Mouse (Mus musculus): ENCODE results near the gene Rab4b. TPM values are rescaled to one million over a fixed set of nuclear protein-coding genes. Genes with fewer than 3 reads are reported as not detected.

Gene Rab4b
- 80.8 and 88.3 TPM in 2 replicates for polyA plus RNA-seq (2015; fragmentation: Nextera tagmentation; extraction: Ambion mirVana)

GRCm38 (mm10) chr7:27178324-27179216, at the start of gene Rab4b:
Gene Rab4b (minus strand): TSS chr7:27178896.
- no peaks in the 10 kb centered on the region for H3K9me3 ChIP-seq (ENCODE audit: control insufficient read depth, low read length)
- peak; percentile 98 for ATAC-seq

GRCm38 (mm10) chr7:27228281-27228821, 49.7 kb upstream of the Rab4b start, which contains the start of gene Itpkc:
Gene Itpkc (minus strand): TSS chr7:27228661.
- H3K36me3 ChIP-seq (ENCODE audit: control insufficient read depth, insufficient read depth): no peaks in the 10 kb centered on the region
- H3K4me2 ChIP-seq (ENCODE audit: low read length): peak within 1 kb of the TSS; percentile 78
- no peaks in the 10 kb centered on the region for H3K9me3 ChIP-seq (ENCODE audit: control insufficient read depth, low read length)
- H3K27me3 ChIP-seq (replicated peaks; ENCODE audit: control insufficient read depth, insufficient read depth, low read length): no peaks in the 10 kb centered on the region
- peak within 1 kb of the TSS; percentile 83 for H3K27ac ChIP-seq (ENCODE audit: low read length)
- H3K9ac ChIP-seq (replicated peaks; ENCODE audit: low read depth, low read length): peak within 1 kb of the TSS; percentile 85
- H3K4me1 ChIP-seq (replicated peaks; ENCODE audit: control insufficient read depth, insufficient read depth, low read length): peaks cover 52% of the 10 kb centered on the region
- 0% methylated on average over 43 of the region's 49 CpGs for WGBS
- peak; percentile 82 for ATAC-seq
- peak within 1 kb of the TSS; percentile 89 for H3K4me3 ChIP-seq (replicated peaks; ENCODE audit: low read length)

More at GRCm38 (mm10) chr7:27178324-27179216, at the start of gene Rab4b:
- Histone ChIP-seq H3K4me3 (replicated peaks; ENCODE audit: low read length) (peak within 1 kb of the TSS; percentile 68), H3K36me3 (ENCODE audit: control insufficient read depth, insufficient read depth) (peaks cover 7% of the 10 kb centered on the region; the same call in 1 of the 2 replicates), H3K9ac (replicated peaks; ENCODE audit: low read depth, low read length) (peak within 1 kb of the TSS; percentile 61), H3K4me2 (ENCODE audit: low read length) (peak within 1 kb of the TSS; percentile 63), H3K27me3 (replicated peaks; ENCODE audit: control insufficient read depth, insufficient read depth, low read length) (no peaks in the 10 kb centered on the region), H3K27ac (ENCODE audit: low read length) (peak within 1 kb of the TSS; percentile 88), H3K4me1 (replicated peaks; ENCODE audit: control insufficient read depth, insufficient read depth, low read length) (peaks cover 11% of the 10 kb centered on the region)
- under 1% methylated on average over 52 of the region's 53 CpGs for WGBS

- WGBS: 3% methylated on average over 10 of the region's 10 CpGs
- H3K27ac ChIP-seq (ENCODE audit: low read length): no peak overlapping the region
Measured at GRCm38 (mm10) chr7:27227676-27228075, 49.0 kb upstream of the Rab4b start.

GRCm38 (mm10) chr7:27227276-27227675, 48.6 kb upstream of the Rab4b start:
- peak overlapping the region; percentile 78 for H3K4me2 ChIP-seq (ENCODE audit: low read length)
- H3K9ac ChIP-seq (replicated peaks; ENCODE audit: low read depth, low read length): peak overlapping the region; percentile 85
- ATAC-seq: no peak
- WGBS: 21% methylated on average over 9 of the region's 9 CpGs
- H3K9me3 ChIP-seq (ENCODE audit: control insufficient read depth, low read length): no peaks in the 10 kb centered on the region
- peaks cover 2% of the 10 kb centered on the region; the same call in 1 of the 2 replicates for H3K36me3 ChIP-seq (ENCODE audit: control insufficient read depth, insufficient read depth)
- H3K27ac ChIP-seq (ENCODE audit: low read length): no peak overlapping the region
- no peaks in the 10 kb centered on the region for H3K27me3 ChIP-seq (replicated peaks; ENCODE audit: control insufficient read depth, insufficient read depth, low read length)
- H3K4me3 ChIP-seq (replicated peaks; ENCODE audit: low read length): peak overlapping the region; percentile 89
- peaks cover 52% of the 10 kb centered on the region for H3K4me1 ChIP-seq (replicated peaks; ENCODE audit: control insufficient read depth, insufficient read depth, low read length)

More at GRCm38 (mm10) chr7:27227676-27228075, 49.0 kb upstream of the Rab4b start:
- Histone ChIP-seq H3K4me2 (ENCODE audit: low read length) (peak overlapping the region; percentile 78), H3K36me3 (ENCODE audit: control insufficient read depth, insufficient read depth) (peaks cover 2% of the 10 kb centered on the region; the same call in 1 of the 2 replicates), H3K27me3 (replicated peaks; ENCODE audit: control insufficient read depth, insufficient read depth, low read length) (no peaks in the 10 kb centered on the region), H3K4me1 (replicated peaks; ENCODE audit: control insufficient read depth, insufficient read depth, low read length) (peaks cover 52% of the 10 kb centered on the region), H3K9ac (replicated peaks; ENCODE audit: low read depth, low read length) (peak overlapping the region; percentile 85), H3K4me3 (replicated peaks; ENCODE audit: low read length) (peak overlapping the region; percentile 89), H3K9me3 (ENCODE audit: control insufficient read depth, low read length) (no peaks in the 10 kb centered on the region)
- no peak for ATAC-seq

GRCm38 (mm10) chr7:27224877-27225575, 46.3 kb upstream of the Rab4b start:
- Histone ChIP-seq H3K4me1 (replicated peaks; ENCODE audit: control insufficient read depth, insufficient read depth, low read length) (peaks cover 52% of the 10 kb centered on the region), H3K36me3 (ENCODE audit: control insufficient read depth, insufficient read depth) (peaks cover 2% of the 10 kb centered on the region; the same call in 1 of the 2 replicates), H3K4me2 (ENCODE audit: low read length) (peak overlapping the region; percentile 78), H3K27ac (ENCODE audit: low read length) (no peak overlapping the region), H3K4me3 (replicated peaks; ENCODE audit: low read length) (peak overlapping the region; percentile 15), H3K9ac (replicated peaks; ENCODE audit: low read depth, low read length) (peak overlapping the region; percentile 4), H3K9me3 (ENCODE audit: control insufficient read depth, low read length) (no peaks in the 10 kb centered on the region), H3K27me3 (replicated peaks; ENCODE audit: control insufficient read depth, insufficient read depth, low read length) (no peaks in the 10 kb centered on the region)
- WGBS: 80% methylated on average over 11 of the region's 11 CpGs
- ATAC-seq: no peak

GRCm38 (mm10) chr7:27222538-27222937, 43.8 kb upstream of the Rab4b start:
- no peak overlapping the region for H3K4me2 ChIP-seq (ENCODE audit: low read length)
- H3K9me3 ChIP-seq (ENCODE audit: control insufficient read depth, low read length): no peaks in the 10 kb centered on the region
- no peak for ATAC-seq
- WGBS: 87% methylated on average over 1 of the region's 1 CpGs
- H3K4me1 ChIP-seq (replicated peaks; ENCODE audit: control insufficient read depth, insufficient read depth, low read length): peaks cover 45% of the 10 kb centered on the region
- H3K36me3 ChIP-seq (ENCODE audit: control insufficient read depth, insufficient read depth): peaks cover 5% of the 10 kb centered on the region; the same call in 1 of the 2 replicates
- no peak overlapping the region for H3K9ac ChIP-seq (replicated peaks; ENCODE audit: low read depth, low read length)
- no peak overlapping the region for H3K27ac ChIP-seq (ENCODE audit: low read length)
- no peak overlapping the region for H3K4me3 ChIP-seq (replicated peaks; ENCODE audit: low read length)
- no peaks in the 10 kb centered on the region for H3K27me3 ChIP-seq (replicated peaks; ENCODE audit: control insufficient read depth, insufficient read depth, low read length)

- H3K9me3 ChIP-seq (ENCODE audit: control insufficient read depth, low read length): no peaks in the 10 kb centered on the region
- no peaks in the 10 kb centered on the region for H3K27me3 ChIP-seq (replicated peaks; ENCODE audit: control insufficient read depth, insufficient read depth, low read length)
- ATAC-seq: no peak
- no peak overlapping the region for H3K9ac ChIP-seq (replicated peaks; ENCODE audit: low read depth, low read length)
- WGBS: 91% methylated on average over 6 of the region's 6 CpGs
- no peak overlapping the region for H3K4me2 ChIP-seq (ENCODE audit: low read length)
- H3K4me3 ChIP-seq (replicated peaks; ENCODE audit: low read length): no peak overlapping the region
- peaks cover 39% of the 10 kb centered on the region for H3K4me1 ChIP-seq (replicated peaks; ENCODE audit: control insufficient read depth, insufficient read depth, low read length)
- peaks cover 5% of the 10 kb centered on the region; the same call in 1 of the 2 replicates for H3K36me3 ChIP-seq (ENCODE audit: control insufficient read depth, insufficient read depth)
- H3K27ac ChIP-seq (ENCODE audit: low read length): no peak overlapping the region
Measured at GRCm38 (mm10) chr7:27221939-27222338, 43.2 kb upstream of the Rab4b start.

- no peaks in the 10 kb centered on the region for H3K9me3 ChIP-seq (ENCODE audit: control insufficient read depth, low read length)
- H3K27ac ChIP-seq (ENCODE audit: low read length): no peak overlapping the region
- no peak overlapping the region for H3K4me3 ChIP-seq (replicated peaks; ENCODE audit: low read length)
- no peak overlapping the region for H3K4me2 ChIP-seq (ENCODE audit: low read length)
- peaks cover 8% of the 10 kb centered on the region for H3K36me3 ChIP-seq (ENCODE audit: control insufficient read depth, insufficient read depth)
- H3K4me1 ChIP-seq (replicated peaks; ENCODE audit: control insufficient read depth, insufficient read depth, low read length): peaks cover 19% of the 10 kb centered on the region
- no peak overlapping the region for H3K9ac ChIP-seq (replicated peaks; ENCODE audit: low read depth, low read length)
- 85% methylated on average over 11 of the region's 11 CpGs for WGBS
- H3K27me3 ChIP-seq (replicated peaks; ENCODE audit: control insufficient read depth, insufficient read depth, low read length): no peaks in the 10 kb centered on the region
- no peak for ATAC-seq
Measured at GRCm38 (mm10) chr7:27219937-27220336, 41.2 kb upstream of the Rab4b start.

- no peaks in the 10 kb centered on the region for H3K9me3 ChIP-seq (ENCODE audit: control insufficient read depth, low read length)
- WGBS: 85% methylated on average over 7 of the region's 7 CpGs
- no peak overlapping the region for H3K4me3 ChIP-seq (replicated peaks; ENCODE audit: low read length)
- peaks cover 14% of the 10 kb centered on the region for H3K36me3 ChIP-seq (ENCODE audit: control insufficient read depth, insufficient read depth)
- peaks cover 5% of the 10 kb centered on the region for H3K4me1 ChIP-seq (replicated peaks; ENCODE audit: control insufficient read depth, insufficient read depth, low read length)
- H3K27ac ChIP-seq (ENCODE audit: low read length): no peak overlapping the region
- no peaks in the 10 kb centered on the region for H3K27me3 ChIP-seq (replicated peaks; ENCODE audit: control insufficient read depth, insufficient read depth, low read length)
- ATAC-seq: no peak
- H3K4me2 ChIP-seq (ENCODE audit: low read length): no peak overlapping the region
- no peak overlapping the region for H3K9ac ChIP-seq (replicated peaks; ENCODE audit: low read depth, low read length)
Measured at GRCm38 (mm10) chr7:27218586-27218985, 39.9 kb upstream of the Rab4b start.

Measured in forebrain, embryonic 16.5 days (tissue).